Mouse (Mus musculus) megakaryocyte, embryonic 14.5 days (primary cell): ENCODE results near the gene BC005561. TPM values are rescaled to one million over a fixed set of nuclear protein-coding genes. Genes with fewer than 3 reads are reported as not detected.
A peak's percentile ranks its signal among the peaks of the same experiment; 100 is the strongest.
"Not testable (repeated sequence)": the region's sequence is repeated elsewhere in the genome, so short reads cannot be mapped to it uniquely, and the experiment has no call there.

Experiments used
- H3K27me3 ChIP-seq: replicated peaks from 2 replicates; pipeline ENCODE3; 2012; ENCODE audit warnings: inconsistent platforms
- H3K36me3 ChIP-seq: replicated peaks from 2 replicates; pipeline ENCODE3; 2012; ENCODE audit warnings: low read length, inconsistent platforms, mixed read lengths
- H3K4me1 ChIP-seq: 2 replicates; pipeline ENCODE4 v1.6.1; 2012; ENCODE audit warnings: inconsistent platforms
- H3K4me3 ChIP-seq: replicated peaks from 2 replicates; pipeline ENCODE3; 2012; ENCODE audit warnings: moderate library complexity, mild to moderate bottlenecking, inconsistent platforms
- H3K9me3 ChIP-seq: 2 replicates; pipeline ENCODE4 v1.6.1; 2012; ENCODE audit warnings: inconsistent platforms
- FLI1 ChIP-seq: IDR thresholded peaks from 2 replicates; pipeline ENCODE4 v1.6.1; 2012; ENCODE audit warnings: low read length, inconsistent platforms, mixed read lengths
- GATA1 ChIP-seq: IDR thresholded peaks from 3 replicates; pipeline ENCODE4 v1.6.1; 2012; ENCODE audit warnings: mixed read lengths, low read length, inconsistent platforms, borderline replicate concordance
- polyA plus RNA-seq: library from polyadenylated mRNA; stranded (reverse); fragments of >175 nt; gene quantifications from 2 replicates; pipeline ENCODE4 v1.2.3, GENCODE M21; 2012; ENCODE audit warnings: low replicate concordance; ENCODE audit not compliant: insufficient read depth

BC005561 gene
- polyA plus RNA-seq, 1 experiment: 0.51 TPM

DNA sequence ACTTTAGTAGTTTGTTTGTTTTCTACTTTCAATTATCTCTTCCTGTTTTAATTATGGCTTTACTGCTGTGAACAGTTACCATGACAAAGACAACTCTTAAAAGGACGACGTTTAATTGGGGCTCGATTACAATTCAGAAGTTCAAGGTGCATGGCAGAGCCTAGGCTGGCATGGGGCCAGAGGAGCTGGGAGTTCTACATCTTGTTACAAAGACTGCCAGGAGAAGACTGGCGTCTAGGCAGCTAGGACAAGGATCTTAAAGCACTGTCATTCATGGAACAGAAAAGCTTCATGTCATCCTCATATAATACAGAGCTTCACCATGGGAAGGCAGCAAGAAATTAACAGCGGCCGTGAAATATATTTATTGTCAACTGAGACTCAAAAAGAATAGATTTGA, 62.6 kb downstream of the BC005561 start:
- H3K9me3 ChIP-seq: no peaks in the 10 kb centered on the region
- peak overlapping the region; percentile 14 for H3K4me3 ChIP-seq
- H3K4me1 ChIP-seq: peaks cover 3% of the 10 kb centered on the region; the same call in 1 of the 2 replicates
- no peaks in the 10 kb centered on the region for H3K27me3 ChIP-seq
- H3K36me3 ChIP-seq: no peaks in the 10 kb centered on the region
- TF ChIP-seq GATA1 (no peak), FLI1 (no peak)

- H3K4me3 ChIP-seq: peak overlapping the region; percentile 93
These were observed 63.2 kb downstream of the BC005561 start for GRCm38 (mm10) chr5:104571282-104571921.

More at GRCm38 (mm10) chr5:104571282-104571921, 63.2 kb downstream of the BC005561 start:
- H3K36me3 ChIP-seq, H3K27me3 ChIP-seq, H3K4me1 ChIP-seq, H3K9me3 ChIP-seq: not testable (repeated sequence)

Other genes starting within 250 kb of the BC005561 start
- not detected in 2 replicates for gene Ibsp, start 209.2 kb upstream of the BC005561 start, polyA plus RNA-seq
- not detected in 2 replicates for gene Mepe, start 183.0 kb upstream of the BC005561 start, polyA plus RNA-seq
- 5.8 TPM in 1 of 2 replicates, not detected in the other for gene Spp1, start 73.2 kb upstream of the BC005561 start, polyA plus RNA-seq
- 0.92 and 1.2 TPM in 2 replicates for gene Pkd2, start 48.9 kb upstream of the BC005561 start, polyA plus RNA-seq